Comparison of ENCODE assay signal across 27 mouse cellular contexts in the genomic region with DNA sequence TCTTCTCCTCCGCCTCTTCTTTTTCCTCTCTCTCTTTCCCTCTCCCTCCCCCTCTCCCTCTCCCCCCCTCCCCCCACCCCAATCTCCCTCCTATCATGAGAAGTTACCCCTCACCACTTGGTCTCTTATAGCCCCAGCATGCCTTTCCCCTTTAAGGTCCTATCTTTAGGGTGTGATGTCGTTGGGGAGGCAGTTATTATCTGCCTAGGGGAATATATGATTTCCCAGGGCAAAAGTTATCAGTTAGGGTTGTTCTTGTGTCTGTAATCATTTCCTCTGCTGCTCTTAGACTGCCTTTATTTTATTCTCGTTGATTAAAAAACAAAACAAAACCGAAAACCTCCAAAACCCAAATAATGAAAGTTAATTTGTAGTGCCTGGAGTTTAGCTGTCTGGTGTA.
"Had no signal": no experiment of that assay in that cellular context is flagged by ENCODE, and none has a peak within 500 bp of the region (broad histone marks: within the 10 kb centered on the region; RNA-seq: fewer than 3 reads in every experiment).

No protein-coding gene starts in this region.

- H3K9ac ChIP-seq: limb, embryonic 12.5 days; limb, embryonic 13.5 days; limb, embryonic 15.5 days; liver, embryonic 12.5 days; liver, embryonic 13.5 days; liver, embryonic 14.5 days; liver, embryonic 15.5 days; liver, postnatal 0 days; lung, embryonic 14.5 days; lung, embryonic 15.5 days; midbrain, embryonic 12.5 days; midbrain, embryonic 13.5 days; midbrain, embryonic 15.5 days; neural tube, embryonic 12.5 days had no signal

- DNase-seq: left cerebral cortex, postnatal 4 days; liver; liver, embryonic 13.5 days; liver, postnatal 0 days; lung, adult 18-20 months; lung, adult 2 months; lung, embryonic 14.5 days; lung, postnatal 10 days; lung, postnatal 14 days; lung, postnatal 36 days; lung, postnatal 4 days; midbrain, embryonic 14.5 days had no signal

- H3K27me3 ChIP-seq: limb, embryonic 12.5 days; limb, embryonic 13.5 days; limb, embryonic 15.5 days; liver, embryonic 12.5 days; liver, embryonic 13.5 days; liver, embryonic 15.5 days; lung, embryonic 15.5 days; megakaryocyte, embryonic 14.5 days; midbrain, embryonic 12.5 days; midbrain, embryonic 13.5 days; midbrain, embryonic 15.5 days; neural tube, embryonic 12.5 days had no signal

- H3K9me3 ChIP-seq: limb, embryonic 10.5 days; limb, embryonic 12.5 days; limb, embryonic 13.5 days; limb, embryonic 15.5 days; liver, embryonic 12.5 days; liver, embryonic 13.5 days; liver, embryonic 15.5 days; lung, embryonic 15.5 days; megakaryocyte, embryonic 14.5 days; midbrain, embryonic 10.5 days; midbrain, embryonic 12.5 days; midbrain, embryonic 13.5 days; midbrain, embryonic 15.5 days; neural tube, embryonic 12.5 days had no signal

- H3K36me3 ChIP-seq: limb, embryonic 10.5 days; limb, embryonic 12.5 days; limb, embryonic 13.5 days; limb, embryonic 15.5 days; liver, embryonic 12.5 days; liver, embryonic 13.5 days; liver, embryonic 15.5 days; lung, embryonic 15.5 days; midbrain, embryonic 10.5 days; midbrain, embryonic 12.5 days; midbrain, embryonic 13.5 days; midbrain, embryonic 15.5 days; neural tube, embryonic 12.5 days had no signal

- H3K4me1 ChIP-seq: limb, embryonic 15.5 days; midbrain, embryonic 12.5 days; midbrain, embryonic 13.5 days; midbrain, embryonic 15.5 days; neural tube, embryonic 12.5 days had no signal

- H3K27ac ChIP-seq: limb, embryonic 12.5 days; limb, embryonic 13.5 days; limb, embryonic 15.5 days; liver, embryonic 12.5 days; liver, embryonic 13.5 days; liver, embryonic 14.5 days; liver, embryonic 15.5 days; lung, embryonic 15.5 days; midbrain, embryonic 10.5 days; midbrain, embryonic 12.5 days; midbrain, embryonic 13.5 days; midbrain, embryonic 15.5 days; neural tube, embryonic 12.5 days had no signal

- H3K4me3 ChIP-seq: limb, embryonic 10.5 days; limb, embryonic 12.5 days; limb, embryonic 13.5 days; limb, embryonic 15.5 days; liver, embryonic 12.5 days; liver, embryonic 13.5 days; liver, embryonic 15.5 days; lung, embryonic 15.5 days; megakaryocyte, embryonic 14.5 days; midbrain, embryonic 10.5 days; midbrain, embryonic 12.5 days; midbrain, embryonic 13.5 days; midbrain, embryonic 15.5 days; myocyte; neural tube, embryonic 12.5 days had no signal
